Mouse (Mus musculus) urinary bladder, postnatal 0 days (tissue): ENCODE data around the gene Olfr1252. TPM values are rescaled to one million over a fixed set of nuclear protein-coding genes. Genes with fewer than 3 reads are reported as not detected.

Source experiments
- polyA plus RNA-seq: library from polyadenylated mRNA; unstranded; fragments of >200 nt; fragmentation: Nextera tagmentation; extraction: Ambion mirVana; gene quantifications from 2 replicates; pipeline ENCODE4 v1.2.1, GENCODE M21; 2015

Olfr1252 gene
- polyA plus RNA-seq = not detected in 2 replicates

DNA sequence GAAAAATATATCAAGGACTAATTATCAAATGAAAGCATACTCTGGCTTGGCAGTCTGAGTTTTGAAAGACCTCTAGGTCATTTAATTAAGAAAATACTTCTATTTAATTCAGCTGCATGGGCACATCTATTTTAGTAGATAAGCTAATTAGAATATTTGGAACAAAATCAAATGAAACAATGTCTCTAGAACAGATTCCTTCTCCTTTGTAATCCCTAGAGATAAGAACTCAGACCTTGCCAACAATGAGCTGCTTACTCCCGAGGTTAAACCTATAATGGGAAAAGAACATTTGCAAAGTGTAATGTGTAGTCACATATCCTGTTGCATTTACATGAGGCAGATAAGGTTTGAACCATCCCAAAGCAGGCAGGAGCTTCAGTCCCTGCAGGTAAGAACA, at the start of gene Olfr1252:
Olfr1252 (minus strand) TSS at position 101 of the 400 bp plus-strand sequence.

DNA sequence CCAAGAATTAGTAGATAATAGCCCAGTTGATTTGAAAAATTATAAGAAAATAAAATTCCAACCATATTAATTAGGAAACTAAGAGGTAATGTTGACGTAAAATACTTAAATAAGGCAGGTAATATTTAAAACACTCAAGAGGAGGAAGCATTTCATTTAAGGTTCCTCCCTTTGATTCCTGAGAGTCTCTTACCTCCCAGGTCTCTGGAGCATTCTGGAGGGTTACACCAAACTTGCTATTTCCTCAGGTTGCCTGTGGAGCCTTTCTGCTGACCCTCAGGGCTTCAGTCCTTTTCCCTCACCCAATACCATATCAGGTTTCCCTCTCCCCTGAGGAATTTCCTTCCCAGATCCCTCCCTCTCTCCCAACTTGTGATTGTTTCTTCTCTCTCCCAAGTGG, 32.2 kb upstream of the Olfr1252 start, which contains the start of gene Olfr1253:
Olfr1253 (minus strand) TSS at position 101 of the 400 bp plus-strand sequence.

DNA sequence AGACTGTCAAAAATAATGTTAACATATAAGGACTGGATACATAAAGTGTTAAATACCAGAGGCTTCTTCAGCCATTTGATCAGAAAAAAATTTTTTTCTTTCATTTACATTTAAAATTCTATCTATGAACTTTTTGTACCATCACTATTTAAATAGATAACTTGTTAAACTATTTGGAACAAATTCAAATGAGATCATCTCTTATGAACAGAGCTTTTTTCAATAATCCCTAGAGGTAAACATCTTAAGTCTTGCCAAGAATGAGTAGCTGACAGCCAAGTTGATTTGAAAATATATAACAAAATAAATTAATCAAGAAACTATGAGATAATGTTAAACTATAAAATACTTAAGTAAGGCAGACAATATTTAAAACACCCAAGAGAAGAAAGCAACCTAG, 53.0 kb downstream of the Olfr1252 start, which contains the start of gene Olfr1251:
Olfr1251 (minus strand) TSS at position 101 of the 400 bp plus-strand sequence.

Other genes starting within 250 kb of the Olfr1252 start
- gene Olfr1241, start 237.9 kb downstream of the Olfr1252 start, polyA plus RNA-seq = not detected in 2 replicates
- gene Olfr1242, start 226.7 kb downstream of the Olfr1252 start, polyA plus RNA-seq = not detected in 2 replicates
- not detected in 2 replicates for gene Olfr1243, start 193.5 kb downstream of the Olfr1252 start, polyA plus RNA-seq
- gene Olfr1245, start 146.6 kb downstream of the Olfr1252 start, polyA plus RNA-seq = not detected in 2 replicates
- gene Olfr1246, start 131.9 kb downstream of the Olfr1252 start, polyA plus RNA-seq = not detected in 2 replicates
- not detected in 2 replicates for gene Olfr1247, start 110.9 kb downstream of the Olfr1252 start, polyA plus RNA-seq
- not detected in 2 replicates for gene Olfr1248, start 106.8 kb downstream of the Olfr1252 start, polyA plus RNA-seq
- gene Olfr1249, start 90.0 kb downstream of the Olfr1252 start, polyA plus RNA-seq = not detected in 2 replicates
- not detected in 2 replicates for gene Olfr1250, start 63.5 kb downstream of the Olfr1252 start, polyA plus RNA-seq
- gene Olfr1251, start 53.1 kb downstream of the Olfr1252 start, polyA plus RNA-seq = not detected in 2 replicates
- gene Olfr1253, start 32.1 kb upstream of the Olfr1252 start, polyA plus RNA-seq = not detected in 2 replicates
- gene Olfr1254, start 68.6 kb upstream of the Olfr1252 start, polyA plus RNA-seq = not detected in 2 replicates
- gene Olfr1255, start 87.0 kb upstream of the Olfr1252 start, polyA plus RNA-seq = not detected in 2 replicates
- gene Olfr1256, start 116.5 kb upstream of the Olfr1252 start, polyA plus RNA-seq = not detected in 2 replicates
- gene Olfr48, start 123.2 kb upstream of the Olfr1252 start, polyA plus RNA-seq = not detected in 2 replicates
- gene Olfr1257, start 153.4 kb upstream of the Olfr1252 start, polyA plus RNA-seq = not detected in 2 replicates
- not detected in 2 replicates for gene Olfr1258, start 202.3 kb upstream of the Olfr1252 start, polyA plus RNA-seq
- gene Olfr1259, start 223.7 kb upstream of the Olfr1252 start, polyA plus RNA-seq = not detected in 2 replicates
- gene Olfr1260, start 249.3 kb upstream of the Olfr1252 start, polyA plus RNA-seq = 0.23 TPM in 1 of 2 replicates, not detected in the other